Mouse (Mus musculus): ENCODE data around the gene Gprc5b.

DNA sequence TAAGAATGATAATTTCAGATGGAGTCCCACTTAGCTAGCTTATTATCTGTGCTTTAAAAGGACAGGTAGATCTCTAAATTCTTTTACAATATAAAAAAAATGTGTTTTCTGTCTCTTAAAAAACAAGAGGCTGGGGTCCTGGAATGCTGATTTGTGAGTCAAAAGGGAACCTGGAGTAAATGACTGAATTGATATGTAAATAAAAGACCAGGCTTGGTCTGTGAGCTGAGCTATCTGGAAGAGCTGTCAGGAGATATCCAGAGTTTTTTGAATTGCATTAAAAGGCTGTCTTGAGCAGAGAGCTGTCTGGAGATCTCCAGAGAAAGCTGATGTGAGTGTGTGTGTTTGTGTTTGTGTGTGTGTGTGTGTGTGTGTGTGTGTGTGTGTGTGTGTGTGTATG, 42.6 kb upstream of the Gprc5b start:
- TF ChIP-seq CTCF (IDR thresholded peaks at IDR 0.05; ENCODE audit: extremely low read depth, insufficient read depth, insufficient read length, insufficient replicate concordance) = no peak
- no peak for TF ChIP-seq POLR2A (IDR thresholded peaks at IDR 0.05; ENCODE audit: low read depth, low read length)

Measured in spleen, adult 2 months (tissue).